Mouse (Mus musculus) kidney, embryonic 14.5 days (tissue): ENCODE measurements around the gene Slc25a3. TPM values are rescaled to one million over a fixed set of nuclear protein-coding genes. Genes with fewer than 3 reads are reported as not detected.
A peak's percentile ranks its signal among the peaks of the same experiment; 100 is the strongest.

Experiments
- ATAC-seq: fragments of 200-750 bp; cut with Nextera tagmentation; 2 replicates; pipeline ENCODE4 v1.8.0; 2017; ENCODE audit warnings: moderate number of reproducible peaks, mild to moderate bottlenecking, moderate TSS enrichment, moderate library complexity; ENCODE audit not compliant: low FRiP score, low TSS enrichment
- H3K27ac ChIP-seq: fragments of 300-500 bp; sonication (generic); 2 replicates; pipeline ENCODE4 v1.5.1; 2014; ENCODE audit warnings: low read depth, mild to moderate bottlenecking, low read length, moderate library complexity, mixed read lengths
- H3K27me3 ChIP-seq: fragments of 300-500 bp; sonication (generic); 2 replicates; pipeline ENCODE4 v1.6.1; 2014; ENCODE audit warnings: mild to moderate bottlenecking, low read length; ENCODE audit not compliant: control insufficient read depth, insufficient read depth
- H3K36me3 ChIP-seq: fragments of 300-500 bp; sonication (generic); 2 replicates; pipeline ENCODE4 v1.6.1; 2014; ENCODE audit warnings: low read length, mixed read lengths; ENCODE audit not compliant: control insufficient read depth, insufficient read depth
- H3K4me1 ChIP-seq: fragments of 300-500 bp; sonication (generic); 2 replicates; pipeline ENCODE4 v1.6.1; 2014; ENCODE audit warnings: low read length, mixed read lengths; ENCODE audit not compliant: control insufficient read depth, insufficient read depth
- H3K4me2 ChIP-seq: fragments of 300-500 bp; sonication (generic); replicated peaks from 2 replicates; pipeline ENCODE4 v1.6.1; 2014; ENCODE audit warnings: low read depth, mild to moderate bottlenecking, low read length
- H3K4me3 ChIP-seq: fragments of 300-500 bp; sonication (generic); 2 replicates; pipeline ENCODE4 v1.5.1; 2014; ENCODE audit warnings: mild to moderate bottlenecking, low read length
- H3K9ac ChIP-seq: fragments of 300-500 bp; sonication (generic); 2 replicates; pipeline ENCODE4 v1.6.1; 2014; ENCODE audit warnings: low read depth, mild to moderate bottlenecking, low read length, moderate library complexity
- H3K9me3 ChIP-seq: fragments of 300-500 bp; sonication (generic); 2 replicates; pipeline ENCODE4 v1.6.1; 2016; ENCODE audit warnings: low read length; ENCODE audit not compliant: control insufficient read depth
- WGBS: fragments of 180-500 bp; shearing (Covaris S2); extraction: QIAGEN DNeasy Blood & Tissue Kit; methylation state at CpG from one replicate; pipeline ENCODE4 v1.1.7; 2014; 5-methylcytosine and 5-hydroxymethylcytosine counted together
- polyA plus RNA-seq: library from polyadenylated mRNA; unstranded; fragments of >200 nt; fragmentation: Nextera tagmentation; extraction: Ambion mirVana; gene quantifications from 2 replicates; pipeline ENCODE4 v1.2.1, GENCODE M21; 2014

The Slc25a3 gene
- polyA plus RNA-seq, 1 experiment from 2014 or later = 625 TPM

GRCm38 (mm10) chr10:91131565-91131964, 7.7 kb upstream of the Slc25a3 start:
- no peaks in the 10 kb centered on the region for H3K27me3 ChIP-seq
- no peak overlapping the region for H3K4me2 ChIP-seq
- H3K9me3 ChIP-seq = no peaks in the 10 kb centered on the region
- H3K9ac ChIP-seq = no peak overlapping the region
- H3K36me3 ChIP-seq = no peaks in the 10 kb centered on the region
- H3K4me1 ChIP-seq = no peaks in the 10 kb centered on the region
- no peak overlapping the region for H3K4me3 ChIP-seq
- no peak overlapping the region for H3K27ac ChIP-seq
- no peak for ATAC-seq
- 91% methylated on average over 1 of the region's 1 CpGs for WGBS

- Histone ChIP-seq H3K27me3 (no peaks in the 10 kb centered on the region), H3K4me2 (no peak overlapping the region), H3K4me1 (no peaks in the 10 kb centered on the region), H3K36me3 (no peaks in the 10 kb centered on the region), H3K4me3 (no peak overlapping the region), H3K9me3 (no peaks in the 10 kb centered on the region), H3K9ac (no peak overlapping the region), H3K27ac (no peak overlapping the region)
- no peak for ATAC-seq
- 88% methylated on average over 3 of the region's 3 CpGs for WGBS
Measured at GRCm38 (mm10) chr10:91130792-91131191, 6.9 kb upstream of the Slc25a3 start.

DNA sequence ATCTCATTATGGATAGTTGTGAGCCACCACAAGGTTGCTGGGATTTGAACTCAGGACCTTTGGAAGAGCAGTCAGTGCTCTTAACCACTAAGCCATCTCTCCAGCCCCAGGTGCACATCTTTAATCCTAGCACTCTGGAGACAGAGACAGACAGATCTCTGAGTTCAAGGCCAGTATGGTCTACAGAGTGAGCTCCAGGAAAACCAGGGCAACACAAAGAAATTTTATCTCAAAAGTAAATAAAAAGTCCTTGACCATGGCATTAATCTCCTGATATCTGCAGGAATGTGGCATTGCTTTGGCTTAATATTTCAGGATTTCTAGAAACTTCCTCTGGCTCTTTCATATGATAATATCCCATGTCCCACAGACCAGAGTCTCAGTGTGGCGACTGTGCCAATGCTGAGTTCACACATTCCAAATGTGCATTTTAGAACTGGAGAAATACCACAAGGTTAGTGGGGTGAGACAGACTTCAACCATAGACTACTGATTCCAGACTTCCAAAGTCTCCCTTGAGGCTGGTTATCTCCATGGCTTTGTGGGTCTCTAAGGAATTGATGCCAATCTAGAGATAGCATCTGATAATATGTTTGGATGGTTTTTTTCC, 4.8 kb upstream of the Slc25a3 start:
- no peak for ATAC-seq
- H3K4me3 ChIP-seq = no peak overlapping the region
- H3K4me1 ChIP-seq = no peaks in the 10 kb centered on the region
- H3K27me3 ChIP-seq = no peaks in the 10 kb centered on the region
- H3K9ac ChIP-seq = no peak overlapping the region
- no peak overlapping the region for H3K27ac ChIP-seq
- no peaks in the 10 kb centered on the region for H3K36me3 ChIP-seq
- H3K9me3 ChIP-seq = no peaks in the 10 kb centered on the region
- WGBS = 57% methylated on average over 1 of the region's 1 CpGs
- H3K4me2 ChIP-seq = no peak overlapping the region

- Histone ChIP-seq H3K4me3 (no peak overlapping the region), H3K27me3 (no peaks in the 10 kb centered on the region), H3K9ac (no peak overlapping the region), H3K9me3 (no peaks in the 10 kb centered on the region), H3K27ac (no peak overlapping the region), H3K36me3 (peaks cover under 1% of the 10 kb centered on the region; the same call in 1 of the 2 replicates), H3K4me1 (peaks cover 4% of the 10 kb centered on the region; the same call in 1 of the 2 replicates), H3K4me2 (no peak overlapping the region)
- ATAC-seq = no peak
- WGBS = 68% methylated on average over 2 of the region's 2 CpGs
Measured at GRCm38 (mm10) chr10:91127395-91127794, 3.5 kb upstream of the Slc25a3 start.

DNA sequence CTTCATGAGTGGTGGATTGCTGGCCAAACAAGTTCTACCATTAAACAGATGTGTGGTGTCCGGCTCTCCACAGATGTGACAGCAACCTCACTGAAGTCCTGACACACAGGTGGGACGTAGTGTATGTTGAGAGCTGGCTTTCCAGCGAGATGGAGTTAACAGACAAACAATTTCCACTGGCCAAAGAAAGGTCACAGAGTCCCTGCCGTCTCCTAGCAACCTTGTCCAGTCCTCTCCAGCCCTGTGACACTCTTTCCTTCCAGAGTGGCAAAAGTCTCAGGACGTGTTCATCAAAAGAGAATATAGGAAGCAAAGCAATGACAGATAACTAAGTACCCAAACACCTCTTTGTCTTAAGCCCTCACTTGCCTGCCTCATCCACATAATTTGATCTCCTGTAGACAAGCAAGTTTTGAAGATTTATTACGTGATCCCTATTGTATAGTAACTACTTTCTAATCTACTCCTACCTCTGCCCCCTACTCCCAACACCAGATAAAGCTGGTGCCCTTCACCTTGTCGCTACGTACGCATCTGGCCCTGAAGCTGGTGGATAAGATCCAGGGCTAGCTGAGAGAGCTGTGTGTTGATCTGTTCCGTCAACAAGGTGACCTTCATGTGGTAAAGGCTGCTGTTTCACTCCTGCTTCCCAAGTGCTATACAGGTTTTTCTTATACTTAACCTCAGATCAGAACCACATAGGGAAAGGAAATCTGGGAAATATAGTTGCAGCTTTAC, 2.9 kb upstream of the Slc25a3 start:
- Histone ChIP-seq H3K4me1 (peaks cover 11% of the 10 kb centered on the region), H3K4me3 (no peak overlapping the region), H3K27ac (no peak overlapping the region), H3K27me3 (no peaks in the 10 kb centered on the region), H3K36me3 (peaks cover 7% of the 10 kb centered on the region), H3K9me3 (no peaks in the 10 kb centered on the region), H3K4me2 (no peak overlapping the region), H3K9ac (no peak overlapping the region)
- ATAC-seq = no peak
- WGBS = 62% methylated on average over 10 of the region's 10 CpGs

DNA sequence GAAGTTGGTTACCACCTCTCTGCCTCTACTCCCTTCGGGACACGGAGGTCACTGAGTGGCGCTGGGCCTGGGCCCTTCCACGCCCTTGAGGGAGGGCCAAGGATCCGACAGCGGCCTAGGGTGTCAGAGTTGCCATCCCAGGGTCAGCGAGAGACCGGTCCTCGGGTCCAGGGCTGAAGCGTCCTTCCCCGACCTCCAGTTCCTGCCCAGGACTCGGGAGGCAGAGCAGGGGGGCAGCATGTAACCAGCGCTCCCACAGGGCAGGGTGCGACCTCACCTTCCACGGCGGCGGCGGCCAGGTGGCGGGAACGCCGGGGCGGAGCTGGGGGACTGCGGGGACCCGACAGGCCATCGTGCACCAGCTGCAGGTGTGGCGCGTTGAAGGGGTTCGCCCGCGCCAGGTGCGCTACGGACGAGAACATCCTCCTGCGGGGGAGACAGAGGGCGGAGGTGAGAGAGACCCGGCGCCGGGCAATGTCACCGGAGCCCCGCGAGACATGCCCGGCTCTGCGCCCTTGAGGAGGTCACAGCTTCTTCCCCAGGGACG, 505 bp downstream of the Slc25a3 start:
- peak overlapping the region; percentile 98 for H3K9ac ChIP-seq
- WGBS = under 1% methylated on average over 37 of the region's 44 CpGs
- ATAC-seq = peak; percentile 62

GRCm38 (mm10) chr10:91122646-91123045, 1.2 kb downstream of the Slc25a3 start:
- Histone ChIP-seq H3K9ac (peak overlapping the region; percentile 98), H3K36me3 (peaks cover 46% of the 10 kb centered on the region), H3K4me3 (peak overlapping the region; percentile 100), H3K9me3 (no peaks in the 10 kb centered on the region), H3K27ac (no peak overlapping the region), H3K4me1 (peaks cover 14% of the 10 kb centered on the region), H3K4me2 (peak overlapping the region; percentile 55), H3K27me3 (no peaks in the 10 kb centered on the region)
- ATAC-seq = no peak
- 25% methylated on average over 6 of the region's 6 CpGs for WGBS

More for the DNA sequence above, 505 bp downstream of the Slc25a3 start:
- Histone ChIP-seq H3K9me3 (no peaks in the 10 kb centered on the region), H3K4me3 (peak overlapping the region; percentile 100), H3K4me1 (peaks cover 14% of the 10 kb centered on the region), H3K36me3 (peaks cover 39% of the 10 kb centered on the region), H3K4me2 (peak overlapping the region; percentile 55), H3K27ac (peak overlapping the region; percentile 87), H3K27me3 (no peaks in the 10 kb centered on the region)

GRCm38 (mm10) chr10:91116958-91117357, 6.9 kb downstream of the Slc25a3 start:
- Histone ChIP-seq H3K36me3 (peaks cover 87% of the 10 kb centered on the region), H3K9me3 (peaks cover 5% of the 10 kb centered on the region; the same call in 1 of the 2 replicates), H3K9ac (no peak overlapping the region), H3K4me3 (no peak overlapping the region), H3K27me3 (no peaks in the 10 kb centered on the region), H3K27ac (no peak overlapping the region), H3K4me1 (peaks cover 5% of the 10 kb centered on the region), H3K4me2 (no peak overlapping the region)
- 95% methylated on average over 12 of the region's 12 CpGs for WGBS
- ATAC-seq = no peak

- Histone ChIP-seq H3K4me2 (no peak overlapping the region), H3K9me3 (peaks cover 8% of the 10 kb centered on the region; the same call in 1 of the 2 replicates), H3K9ac (no peak overlapping the region), H3K4me1 (no peaks in the 10 kb centered on the region), H3K36me3 (peaks cover 20% of the 10 kb centered on the region), H3K27ac (no peak overlapping the region), H3K4me3 (no peak overlapping the region), H3K27me3 (no peaks in the 10 kb centered on the region)
- 64% methylated on average over 4 of the region's 4 CpGs for WGBS
- ATAC-seq = no peak
Measured at GRCm38 (mm10) chr10:91109841-91110240, 14.0 kb downstream of the Slc25a3 start.
